Mouse (Mus musculus) MN1 (cell line): ENCODE data around the gene Kmt2b.

Experiments
- DNase-seq: peaks from one replicate; pipeline ENCODE4 v3.0.0-alpha.2; 2016; ENCODE audit warnings: low spot score

The Kmt2b gene

DNA sequence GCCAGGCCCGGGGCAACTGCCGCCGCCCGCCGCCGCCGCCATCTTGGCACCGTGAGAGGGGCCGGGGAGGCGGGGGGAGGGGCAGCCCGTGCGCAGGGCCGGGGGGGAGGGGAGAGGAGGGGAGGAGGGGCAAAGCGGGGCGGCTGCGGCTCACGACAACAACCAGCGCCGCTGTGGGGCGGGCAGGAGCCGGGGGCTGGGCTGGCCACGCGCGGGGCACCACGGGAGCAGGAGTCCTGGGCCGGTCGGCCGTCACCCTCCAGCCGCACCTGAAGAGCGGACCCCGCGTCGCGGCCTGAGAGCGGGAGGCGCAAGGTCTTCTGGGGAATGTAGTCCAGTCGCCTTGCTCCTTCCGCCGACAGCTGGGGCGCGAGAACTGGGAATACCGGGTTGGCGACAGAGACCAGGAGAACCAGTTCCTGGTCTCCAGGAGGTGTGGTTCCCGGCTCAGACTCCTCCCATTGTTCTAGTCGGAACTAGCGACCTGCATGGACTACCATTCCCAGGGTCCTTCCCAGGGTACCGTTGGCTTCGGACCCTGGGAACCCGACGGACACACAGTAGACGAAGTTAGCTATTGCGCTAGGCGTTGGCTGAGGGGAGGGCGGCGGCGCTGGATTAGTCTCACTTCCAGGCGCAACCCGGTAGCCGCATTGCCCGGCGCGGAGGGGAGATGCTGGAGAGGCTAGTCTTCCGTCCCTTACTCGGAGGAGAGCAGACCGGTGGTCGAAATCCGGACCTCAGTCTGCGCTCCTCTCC is at the start of gene Kmt2b:
Gene Kmt2b, minus strand, starts transcription at position 51 of the 759 bp plus-strand sequence.
- peak; percentile 97 for DNase-seq

DNA sequence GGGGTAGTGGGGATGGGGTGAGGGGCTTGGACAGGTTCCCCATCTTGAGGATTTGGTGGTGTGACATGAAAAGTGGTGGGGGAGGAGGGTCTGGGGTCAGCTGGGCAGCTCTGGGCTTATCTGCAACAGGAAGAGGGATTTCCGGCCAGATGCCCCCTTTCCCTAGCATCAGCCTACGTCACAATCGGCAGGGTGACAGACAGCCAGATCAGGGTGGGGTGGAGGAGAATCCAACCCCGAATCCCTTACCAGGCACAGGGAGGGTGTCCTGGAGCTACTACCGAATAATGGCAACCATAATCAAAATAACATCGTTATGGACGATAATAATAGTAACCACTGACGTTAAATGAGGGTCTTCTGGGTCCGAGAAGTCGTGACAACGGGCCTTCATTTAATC is 47.9 kb upstream of the Kmt2b start:
- no peak for DNase-seq

DNA sequence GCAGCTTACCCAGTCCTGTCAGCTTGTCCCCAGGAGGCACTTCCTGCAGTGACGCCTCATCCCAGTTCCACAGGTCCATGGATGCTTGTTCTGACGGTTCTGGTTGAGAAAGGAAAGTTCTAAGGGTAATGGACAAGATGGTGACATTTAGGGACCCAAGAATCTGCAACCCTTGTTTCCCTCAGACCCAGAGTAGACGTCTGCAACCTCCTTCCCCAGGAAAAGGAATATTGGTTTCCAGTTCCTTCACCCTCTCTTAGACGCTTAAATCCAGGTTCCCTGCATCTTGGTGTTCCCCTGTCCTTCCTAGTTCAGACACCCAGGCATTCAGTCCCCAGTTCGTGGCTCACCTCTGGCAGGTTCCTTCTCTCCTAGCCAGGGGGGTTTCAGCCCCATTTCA is 47.2 kb upstream of the Kmt2b start, which contains the start of gene Etv2:
Gene Etv2, minus strand, starts transcription at position 101 of the 400 bp plus-strand sequence.
- DNase-seq = no peak

DNA sequence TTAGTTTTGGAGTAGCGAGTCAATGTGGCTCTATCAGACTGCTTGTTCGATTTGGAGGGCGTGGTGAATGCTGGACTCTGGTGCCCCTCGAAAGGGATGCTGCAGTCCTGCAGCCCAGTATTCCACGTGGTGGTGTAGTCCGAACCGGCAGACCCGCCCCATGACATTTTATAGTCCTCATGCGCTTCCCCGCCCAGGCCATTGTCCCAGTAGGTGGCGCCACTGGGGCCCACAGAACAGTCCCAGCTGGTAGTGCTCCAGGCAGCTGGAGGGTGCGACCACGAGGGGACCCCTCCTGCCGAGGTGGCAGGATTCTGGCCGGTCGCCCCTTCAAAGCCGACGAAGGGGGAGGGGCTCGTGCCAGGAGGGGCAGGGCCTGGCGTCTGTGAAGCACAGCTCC is 46.1 kb upstream of the Kmt2b start:
- no peak for DNase-seq

DNA sequence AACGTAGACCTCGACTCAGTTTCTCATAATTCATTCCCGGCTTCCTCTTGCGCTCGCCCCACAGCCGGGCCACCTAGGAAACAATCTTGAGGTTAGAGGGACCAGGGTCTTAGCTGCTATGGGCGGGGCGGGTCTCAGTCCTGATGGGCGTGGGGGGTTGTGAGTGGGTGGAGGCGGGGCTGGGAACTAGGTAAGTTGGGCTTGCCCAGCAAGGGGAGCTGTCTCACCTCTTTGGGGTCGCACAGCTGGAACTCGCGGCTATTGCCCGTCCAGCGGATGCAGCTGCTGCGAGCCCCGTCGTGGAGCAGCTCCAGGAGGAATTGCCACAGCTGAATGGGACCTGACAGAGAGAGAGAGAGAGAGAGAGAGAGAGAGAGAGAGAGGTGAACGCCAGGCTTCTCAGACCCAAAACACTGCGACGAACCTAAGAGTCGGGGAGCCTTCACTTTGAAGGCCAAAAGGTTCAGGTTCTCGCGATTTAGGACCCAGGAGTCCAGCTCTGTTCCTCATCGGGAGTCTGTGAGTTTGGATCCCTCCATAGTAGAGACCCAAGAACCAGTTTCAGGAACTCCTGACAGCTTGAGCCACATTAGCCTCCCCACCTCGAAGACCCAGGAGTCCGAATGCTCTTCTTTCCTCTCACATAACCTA is 45.4 kb upstream of the Kmt2b start:
- DNase-seq = no peak

DNA sequence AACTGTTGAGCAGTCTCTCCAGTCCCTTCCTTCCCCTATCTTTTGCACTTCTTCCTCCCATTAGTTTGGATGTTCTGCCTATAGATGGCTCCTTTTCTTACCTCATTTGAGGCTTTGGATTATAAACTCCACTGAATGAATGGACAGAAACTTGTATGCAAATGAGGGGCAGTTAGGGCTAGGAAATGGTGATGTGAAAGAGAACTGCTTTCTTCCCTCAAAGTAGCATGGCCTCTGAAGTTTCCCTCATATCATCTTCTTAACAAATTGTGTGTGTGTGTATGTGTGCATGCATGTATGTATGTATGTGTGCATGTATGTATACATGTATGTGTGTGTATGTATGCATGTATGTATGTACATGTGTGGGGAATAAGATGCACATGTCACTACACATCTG is 40.5 kb upstream of the Kmt2b start:
- no peak for DNase-seq

DNA sequence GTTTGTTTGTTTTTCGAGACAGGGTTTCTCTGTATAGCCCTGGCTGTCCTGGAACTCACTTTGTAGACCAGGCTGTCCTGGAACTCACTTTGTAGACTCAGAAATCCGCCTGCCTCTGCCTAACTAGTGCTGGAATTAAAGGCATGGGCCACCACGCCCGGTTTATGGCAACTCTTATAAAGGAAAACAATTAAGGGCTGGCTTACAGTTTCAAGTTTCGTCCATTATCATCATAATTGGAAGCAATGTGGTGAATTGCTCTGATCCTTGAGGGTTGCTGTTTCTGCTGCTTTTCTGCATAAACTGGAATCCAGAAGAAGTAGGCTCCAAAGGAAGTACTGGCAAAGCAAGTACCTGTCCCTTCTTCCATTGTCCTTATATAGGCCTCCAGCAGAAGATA is 38.1 kb upstream of the Kmt2b start:
- no peak for DNase-seq

DNA sequence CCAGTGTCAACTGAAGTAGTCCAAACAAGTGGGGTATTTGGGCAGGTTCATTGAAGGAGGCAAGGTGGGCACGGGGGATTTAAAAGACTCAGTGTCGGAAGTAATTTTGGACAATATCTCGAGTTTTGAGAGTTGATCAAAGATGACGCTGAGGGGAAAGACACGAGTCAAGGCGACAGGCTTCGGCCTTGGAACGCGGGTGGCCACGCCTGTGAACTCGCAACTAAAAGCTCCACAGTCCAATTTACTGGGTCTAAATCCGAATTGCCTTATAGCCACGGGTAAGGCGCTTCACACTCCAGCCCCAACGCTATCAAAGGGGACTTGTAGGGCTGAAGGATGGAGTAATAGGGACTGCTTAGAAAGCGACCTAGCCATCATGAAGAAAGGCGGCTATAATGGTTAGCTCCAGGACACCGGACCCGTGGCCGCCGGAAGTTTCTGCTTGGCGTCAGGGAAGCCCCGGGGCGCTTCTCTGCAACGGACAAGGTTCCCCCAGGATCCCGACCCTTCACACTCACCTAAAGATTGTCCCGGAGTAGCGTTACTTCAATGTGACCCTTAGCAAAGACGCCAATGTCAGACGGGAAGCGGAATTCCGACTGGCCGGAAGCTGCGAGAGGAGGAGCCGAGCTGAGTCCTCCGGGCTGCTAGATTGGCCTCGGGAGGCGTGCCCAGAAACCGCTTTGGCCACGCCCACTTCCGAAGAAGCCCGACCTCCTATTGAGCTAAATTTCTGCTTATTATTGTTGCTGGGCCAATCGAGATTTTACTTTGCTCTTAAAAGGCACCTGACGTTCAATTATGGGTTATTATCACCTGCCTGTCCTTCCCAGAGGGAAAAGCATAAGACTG is 37.2 kb upstream of the Kmt2b start, which contains the start of gene Cox6b1:
Gene Cox6b1, minus strand, starts transcription at position 622 of the 855 bp plus-strand sequence.
- DNase-seq = peak; percentile 90

DNA sequence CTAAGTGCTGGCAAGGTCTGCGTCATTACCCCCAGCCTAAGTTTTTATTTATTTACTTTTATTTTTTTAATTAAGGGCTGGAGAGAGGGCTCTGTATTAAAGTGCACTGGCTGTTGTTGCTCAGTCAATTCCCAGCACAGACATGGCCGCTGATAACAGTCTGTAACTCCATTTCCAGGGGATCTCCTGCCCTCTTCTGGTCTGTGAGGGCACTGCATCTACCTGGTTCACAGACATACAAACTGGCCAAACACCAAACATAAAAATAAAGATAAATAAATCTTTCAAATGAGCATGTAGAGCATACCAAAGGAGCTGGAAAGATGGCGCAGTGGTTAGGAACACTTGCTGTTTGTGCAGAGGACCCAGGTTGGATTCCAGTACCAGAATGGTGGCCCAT is 30.7 kb upstream of the Kmt2b start:
- DNase-seq = no peak

DNA sequence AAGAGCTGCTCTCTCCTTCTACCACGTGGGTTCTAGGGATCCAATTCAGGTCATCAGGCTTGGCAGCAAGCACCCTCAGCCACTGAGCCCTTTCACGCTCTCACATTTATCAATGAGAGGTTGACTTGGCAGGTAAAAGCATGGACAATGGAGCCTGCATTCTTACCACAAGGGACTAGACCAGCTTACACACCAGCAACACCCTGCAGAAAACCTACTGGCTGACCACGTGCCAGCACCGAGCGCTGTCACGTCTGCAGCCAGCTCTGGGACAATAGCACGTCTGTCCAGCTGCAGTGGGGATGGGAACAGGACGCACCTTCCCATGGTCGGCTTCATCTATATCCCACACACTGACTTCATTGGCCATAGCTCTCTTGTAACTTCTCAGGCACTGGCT is 30.1 kb upstream of the Kmt2b start:
- no peak for DNase-seq

DNA sequence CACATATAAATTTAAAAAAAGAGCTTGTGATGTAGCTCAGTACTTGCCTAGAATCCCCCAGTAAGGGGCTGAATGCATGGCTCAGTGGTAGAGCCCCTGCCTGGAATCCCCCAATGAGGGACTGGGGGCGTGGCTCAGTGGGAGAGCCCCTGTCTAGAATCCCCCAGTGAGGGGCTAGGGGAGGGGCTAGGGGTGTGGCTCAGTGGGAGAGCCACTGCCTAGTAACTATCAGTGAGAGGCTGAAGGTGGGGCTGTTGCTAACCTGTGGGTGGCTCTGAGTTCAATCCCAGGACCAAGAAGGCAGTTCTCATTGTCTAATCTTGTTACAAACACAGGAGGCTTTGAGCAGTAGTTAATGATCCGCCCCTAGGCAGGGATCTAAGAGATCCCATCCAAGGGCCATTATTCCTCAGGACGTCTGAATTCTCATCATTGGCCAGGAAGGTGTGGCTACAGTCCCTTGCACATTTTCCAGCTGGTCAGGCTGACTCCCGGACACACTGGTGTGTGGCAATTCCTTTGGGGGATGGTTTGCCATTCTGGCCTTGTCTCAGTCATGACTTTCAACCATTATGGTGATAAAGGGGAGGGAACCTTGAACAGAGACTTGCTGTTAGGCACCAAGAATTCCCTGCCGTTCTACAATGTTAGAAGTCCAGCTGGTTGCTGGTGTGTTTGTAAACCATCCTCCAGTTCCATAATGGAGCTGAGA is 26.7 kb upstream of the Kmt2b start:
- DNase-seq = no peak

DNA sequence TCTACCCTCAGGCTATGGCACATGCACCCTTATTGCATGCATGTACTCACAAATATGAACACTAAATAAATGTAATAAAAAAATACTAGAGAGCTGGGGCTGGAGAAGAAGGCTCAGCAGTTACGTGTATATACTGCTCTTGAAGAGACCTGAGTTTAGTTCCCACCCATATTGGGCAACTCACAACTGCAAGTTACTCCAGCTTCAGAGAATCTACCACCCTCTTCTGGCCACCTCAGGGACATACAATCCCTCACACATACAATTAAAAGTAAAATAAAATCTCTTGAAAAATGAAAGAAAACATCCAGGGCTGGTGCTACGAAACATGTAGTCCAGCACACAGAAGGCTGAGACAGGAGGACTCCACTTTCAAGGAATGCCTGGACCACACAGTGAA is 25.9 kb upstream of the Kmt2b start:
- no peak for DNase-seq

DNA sequence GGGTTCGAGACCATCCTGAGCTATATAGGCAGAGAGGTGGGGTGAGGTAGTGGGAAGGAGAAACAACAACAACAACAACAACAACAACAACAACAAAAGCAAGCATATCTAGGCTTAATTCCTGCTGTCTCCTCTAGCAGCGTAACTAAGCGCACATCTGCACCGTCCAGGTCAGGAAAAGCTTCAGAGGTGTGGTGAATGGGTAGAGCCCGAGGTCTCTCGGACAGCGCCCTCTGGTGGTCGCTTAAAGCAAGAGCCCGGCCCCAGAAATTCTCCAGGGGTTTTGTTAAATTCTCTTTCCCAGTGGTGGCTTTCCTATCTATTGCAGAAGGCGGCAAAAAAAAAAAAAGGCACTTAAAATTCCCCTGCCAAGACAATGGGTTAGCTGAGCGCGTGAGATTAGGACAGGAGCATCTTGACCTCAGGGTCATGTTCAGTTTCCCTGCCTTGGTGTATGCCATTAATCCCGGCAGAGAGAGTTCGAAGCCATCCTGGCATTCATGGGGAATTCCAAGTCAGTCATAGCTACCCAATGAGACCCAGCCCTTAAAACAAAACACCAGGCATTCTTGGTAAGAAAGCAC is 25.1 kb upstream of the Kmt2b start:
- peak; percentile 67 for DNase-seq

DNA sequence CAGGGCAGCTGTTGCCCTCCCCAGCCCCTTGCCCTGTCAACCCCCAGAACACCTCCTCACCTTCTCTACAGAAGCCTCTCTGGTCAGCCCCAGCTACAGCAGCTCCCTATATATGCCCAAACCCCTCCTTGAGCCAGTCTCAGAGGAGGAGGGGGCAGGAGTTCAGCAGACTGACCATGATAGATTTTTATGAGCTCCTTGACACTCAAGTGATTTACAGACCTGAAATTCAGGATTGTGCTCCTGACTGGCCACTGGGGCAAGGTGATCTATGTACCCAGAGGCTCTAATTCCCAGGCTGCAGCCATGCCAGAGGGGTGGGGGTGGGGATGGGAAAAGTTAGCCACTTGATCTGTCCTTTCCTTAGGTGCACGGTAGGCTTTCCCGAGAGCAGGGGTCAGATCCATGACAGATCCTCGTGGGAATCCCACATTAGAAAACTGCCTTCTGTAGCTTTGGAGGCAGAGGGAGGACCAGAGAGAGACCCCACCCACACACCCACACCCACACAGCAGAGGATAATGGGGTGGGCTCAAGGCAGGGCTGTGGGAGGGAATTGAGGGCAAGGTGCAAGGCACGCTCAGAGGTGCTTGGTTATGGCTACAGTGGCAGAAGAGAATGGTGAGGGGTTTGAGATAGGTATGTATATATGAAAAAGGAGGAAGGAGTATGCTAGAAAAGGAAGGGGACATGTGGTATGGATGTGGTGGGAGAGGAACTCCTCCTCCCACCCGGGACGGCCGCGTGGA is 24.3 kb upstream of the Kmt2b start, which contains the start of gene Upk1a:
Gene Upk1a, minus strand, starts transcription at position 194 of the 749 bp plus-strand sequence.
- DNase-seq = no peak

DNA sequence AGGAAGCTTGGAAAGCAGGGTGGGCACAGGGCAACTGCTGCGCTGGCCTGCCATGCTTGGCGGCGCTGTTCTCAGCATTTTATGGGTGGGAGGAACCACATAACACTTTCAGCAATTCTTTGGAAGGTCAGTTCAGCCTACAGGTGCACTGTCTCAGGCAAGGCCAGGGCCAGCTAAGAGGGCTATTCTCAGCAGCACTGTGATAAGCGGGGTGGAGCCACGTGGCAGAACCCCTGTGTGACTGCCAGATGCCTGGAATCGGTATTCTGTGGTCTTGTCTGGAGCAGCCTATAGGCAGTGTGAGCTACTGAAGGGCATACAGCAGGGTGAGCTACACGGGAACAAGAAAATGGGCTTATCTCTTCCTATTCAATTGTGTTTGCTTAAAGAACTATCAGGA is 21.5 kb upstream of the Kmt2b start:
- DNase-seq = no peak

DNA sequence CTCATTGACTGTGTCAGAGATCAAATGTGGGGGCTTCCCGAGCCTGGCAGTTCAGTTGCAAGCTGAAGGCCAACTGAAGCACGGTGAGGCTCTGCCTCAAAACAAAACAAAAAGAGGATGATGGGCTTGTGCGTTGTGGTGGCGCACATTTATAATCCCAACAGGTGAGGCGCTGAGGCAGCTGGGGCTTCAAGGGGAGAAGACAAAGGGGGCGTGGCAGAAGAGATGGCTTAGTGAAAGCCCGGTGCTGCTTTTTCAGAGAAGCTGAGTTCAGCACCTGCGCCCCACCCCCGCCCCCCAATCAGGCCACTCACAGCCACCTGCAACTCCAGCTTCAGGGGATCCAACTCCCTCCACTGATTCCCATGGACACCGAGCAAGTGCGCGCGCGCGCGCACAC is 19.9 kb upstream of the Kmt2b start:
- DNase-seq = no peak

DNA sequence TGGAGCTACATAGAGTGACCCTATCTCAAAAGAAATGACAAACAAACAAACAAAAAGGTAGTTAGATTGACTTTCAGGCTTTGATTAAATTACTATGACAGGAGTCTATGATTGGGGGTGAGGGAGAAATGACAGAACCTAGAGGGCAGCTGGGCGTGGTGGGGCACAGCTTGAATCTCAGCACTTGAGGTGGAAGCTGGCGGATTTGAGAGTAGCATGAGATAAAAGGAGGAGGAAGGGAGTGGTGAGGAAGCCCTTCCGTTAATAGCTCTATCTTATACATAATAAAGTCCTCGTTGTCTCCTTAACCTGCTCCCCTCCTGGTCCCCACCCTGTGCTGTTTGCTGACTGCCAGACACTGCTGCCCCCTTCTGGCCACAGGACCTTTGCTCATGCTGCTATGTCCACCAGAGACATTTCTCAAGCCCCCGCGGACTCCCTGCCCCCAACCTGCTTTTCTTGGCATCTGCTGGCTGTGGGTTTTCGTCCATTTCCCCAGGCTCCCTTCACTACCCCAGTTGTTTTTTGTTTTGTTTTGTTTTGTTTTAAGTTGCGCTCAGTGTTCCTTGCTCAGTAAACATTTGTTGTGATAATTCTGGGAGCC is 19.3 kb upstream of the Kmt2b start:
- peak; percentile 40 for DNase-seq

DNA sequence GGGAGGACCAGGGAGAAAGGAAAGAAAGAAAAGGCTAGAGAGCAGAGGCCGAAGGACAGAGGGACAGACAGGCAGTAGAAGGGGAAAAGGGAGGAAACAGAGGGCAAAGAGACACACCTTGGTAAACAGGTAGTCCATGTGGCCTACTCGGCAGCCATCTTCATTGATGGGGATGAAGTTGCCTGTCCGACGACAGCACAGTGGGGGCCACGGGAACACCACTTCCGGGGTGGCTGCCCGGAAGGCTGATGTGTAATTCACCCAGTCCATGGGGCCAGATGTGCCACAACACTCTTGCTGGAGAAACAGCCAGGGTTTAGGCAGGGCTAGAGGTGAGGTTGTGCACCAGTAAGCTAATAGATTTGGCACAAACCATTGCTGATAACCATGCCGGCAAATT is 16.4 kb upstream of the Kmt2b start:
- DNase-seq = no peak

DNA sequence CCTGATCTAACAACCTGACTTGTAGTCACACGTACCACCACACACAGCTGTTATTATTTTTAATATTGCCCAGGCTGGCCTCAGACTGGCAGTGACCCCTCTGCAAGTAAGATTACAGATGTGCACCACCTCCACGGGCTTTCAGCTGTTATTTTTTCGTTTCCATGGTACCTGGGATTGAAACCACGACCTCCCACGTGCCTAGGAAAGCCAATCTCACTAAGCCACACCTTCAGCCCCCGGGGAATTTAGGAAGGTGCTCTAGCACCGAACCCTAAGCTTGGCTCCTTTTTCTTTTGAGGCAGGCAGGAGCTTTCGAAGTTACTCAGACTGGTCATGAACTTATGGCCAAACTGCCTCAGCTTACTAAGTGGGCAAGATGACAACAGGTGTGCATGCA is 15.9 kb upstream of the Kmt2b start:
- DNase-seq = no peak

DNA sequence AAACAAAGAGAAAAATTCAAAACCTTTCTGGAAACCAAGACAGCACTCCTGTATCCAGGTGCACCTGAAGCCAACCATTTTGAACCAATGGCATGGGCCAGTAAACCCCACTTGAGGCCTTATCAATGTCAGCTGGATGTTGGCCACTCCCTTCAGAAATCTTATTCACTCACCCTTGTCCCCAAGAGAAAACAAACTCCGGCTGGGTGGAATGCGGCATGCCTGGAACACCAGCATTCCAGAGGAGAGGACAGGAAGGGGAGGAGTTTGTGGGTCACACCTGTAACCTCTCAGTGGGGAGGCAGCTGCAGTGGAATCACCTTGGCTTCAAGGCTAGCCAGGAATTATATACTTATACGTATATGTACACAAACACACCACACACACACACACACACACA is 14.1 kb upstream of the Kmt2b start:
- no peak for DNase-seq
